Mouse (Mus musculus) kidney, embryonic 16.5 days (tissue): ENCODE measurements around the gene Ltbr. TPM values are rescaled to one million over a fixed set of nuclear protein-coding genes. Genes with fewer than 3 reads are reported as not detected.

Source experiments
- ATAC-seq: fragments of 200-750 bp; cut with Nextera tagmentation; 2 replicates; pipeline ENCODE4 v1.8.0; 2017; ENCODE audit warnings: moderate TSS enrichment; ENCODE audit not compliant: low FRiP score, low TSS enrichment
- H3K27ac ChIP-seq: fragments of 300-500 bp; sonication (generic); 2 replicates; pipeline ENCODE4 v1.5.1; 2014; ENCODE audit warnings: low read length
- H3K27me3 ChIP-seq: fragments of 300-500 bp; sonication (generic); 2 replicates; pipeline ENCODE4 v1.6.1; 2014; ENCODE audit warnings: low read length, control low read depth, mixed read lengths; ENCODE audit not compliant: insufficient read depth
- H3K36me3 ChIP-seq: fragments of 300-500 bp; sonication (generic); 2 replicates; pipeline ENCODE4 v1.6.1; 2014; ENCODE audit warnings: low read length, control low read depth, mixed read lengths; ENCODE audit not compliant: insufficient read depth
- H3K4me1 ChIP-seq: fragments of 300-500 bp; sonication (generic); 2 replicates; pipeline ENCODE4 v1.6.1; 2014; ENCODE audit warnings: low read length, control low read depth, mixed read lengths; ENCODE audit not compliant: insufficient read depth
- H3K4me2 ChIP-seq: fragments of 300-500 bp; sonication (generic); replicated peaks from 2 replicates; pipeline ENCODE4 v1.6.1; 2014; ENCODE audit warnings: low read depth, low read length
- H3K4me3 ChIP-seq: fragments of 300-500 bp; sonication (generic); 2 replicates; pipeline ENCODE4 v1.5.1; 2014; ENCODE audit warnings: mild to moderate bottlenecking, low read length
- H3K9ac ChIP-seq: fragments of 300-500 bp; sonication (generic); replicated peaks from 2 replicates; pipeline ENCODE4 v1.6.1; 2014; ENCODE audit warnings: low read length
- H3K9me3 ChIP-seq: fragments of 300-500 bp; sonication (generic); 2 replicates; pipeline ENCODE4 v1.6.1; 2016; ENCODE audit warnings: low read length, control low read depth
- WGBS: fragments of 180-500 bp; shearing (Covaris S2); extraction: QIAGEN DNeasy Blood & Tissue Kit; methylation state at CpG from one replicate; pipeline ENCODE4 v1.1.7; 2014; 5-methylcytosine and 5-hydroxymethylcytosine counted together
- polyA plus RNA-seq: library from polyadenylated mRNA; unstranded; fragments of >200 nt; fragmentation: Nextera tagmentation; extraction: Ambion mirVana; gene quantifications from 2 replicates; pipeline ENCODE4 v1.2.1, GENCODE M21; 2015

The Ltbr gene
- polyA plus RNA-seq, 1 experiment from 2014 or later = 73.7 TPM

DNA sequence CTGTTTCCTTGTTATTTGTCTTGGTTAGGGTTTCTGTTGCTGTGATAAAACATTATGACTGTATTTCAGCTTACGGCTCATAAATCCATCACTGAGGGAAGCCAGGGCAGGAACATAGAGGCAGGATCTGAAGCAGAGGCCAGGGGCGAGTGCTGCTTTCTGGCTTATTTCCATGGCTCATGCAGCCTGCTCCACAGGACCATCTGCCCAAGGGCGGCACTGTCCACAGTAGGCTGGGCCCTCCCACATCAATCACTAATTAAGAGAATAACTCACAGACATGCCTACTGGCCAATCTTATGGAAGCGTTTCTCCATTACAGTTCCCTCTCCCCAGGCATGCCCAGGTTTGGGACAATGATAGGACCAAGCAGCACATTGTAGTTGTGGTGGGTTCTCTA, 10.4 kb downstream of the Ltbr start:
- H3K9me3 ChIP-seq = no peaks in the 10 kb centered on the region
- no peak overlapping the region for H3K9ac ChIP-seq
- peaks cover 18% of the 10 kb centered on the region for H3K36me3 ChIP-seq
- peak; percentile 60; the same call in 1 of the 2 replicates for ATAC-seq
- H3K27ac ChIP-seq = 0 out of 2 replicates have a peak overlapping the region, but pooled peaks have one; percentile 12
- WGBS = 48% methylated on average over 4 of the region's 4 CpGs
- H3K4me1 ChIP-seq = peaks cover 10% of the 10 kb centered on the region
- no peak overlapping the region for H3K4me2 ChIP-seq
- H3K27me3 ChIP-seq = no peaks in the 10 kb centered on the region
- no peak overlapping the region for H3K4me3 ChIP-seq

DNA sequence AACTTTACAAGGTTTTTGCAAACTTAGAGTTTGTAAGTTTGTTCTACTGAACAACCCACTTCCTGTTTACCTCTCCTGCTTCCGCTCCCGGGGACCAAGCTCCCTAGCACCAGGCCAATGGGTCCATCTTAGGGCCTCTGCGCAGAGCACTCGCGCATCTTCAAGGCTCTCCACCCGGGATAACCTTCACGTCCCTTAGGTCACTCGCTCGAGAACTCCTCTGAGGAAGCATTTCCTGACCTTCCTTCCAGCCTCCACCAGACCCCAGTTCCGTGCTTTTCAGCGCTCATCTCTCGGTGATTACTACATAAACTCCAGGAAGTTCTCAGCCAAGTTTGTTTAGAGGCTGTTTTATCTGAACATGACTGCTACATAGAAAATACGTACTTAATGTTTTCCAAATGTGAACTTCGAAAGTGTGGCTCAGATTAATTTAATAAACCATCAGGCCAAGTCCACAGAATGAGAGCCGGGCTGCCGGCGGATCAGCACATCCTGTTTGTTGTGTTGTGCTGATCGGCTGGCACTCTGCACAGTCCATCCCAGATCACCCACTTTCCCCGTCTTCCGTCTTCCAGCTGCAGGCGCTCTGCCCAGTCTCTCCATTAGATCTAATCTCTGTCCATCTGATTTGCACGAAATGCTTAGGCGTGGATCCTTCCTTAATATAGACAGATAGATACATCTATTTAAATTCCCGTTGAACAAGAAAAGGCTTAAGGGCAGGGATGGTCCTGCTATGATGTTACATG, 11.3 kb downstream of the Ltbr start:
- peaks cover 15% of the 10 kb centered on the region for H3K36me3 ChIP-seq
- H3K4me1 ChIP-seq = peaks cover 10% of the 10 kb centered on the region
- ATAC-seq = no peak
- H3K4me3 ChIP-seq = no peak overlapping the region
- H3K4me2 ChIP-seq = no peak overlapping the region
- H3K9me3 ChIP-seq = no peaks in the 10 kb centered on the region
- peak overlapping the region; percentile 50; the same call in 1 of the 2 replicates for H3K27ac ChIP-seq
- H3K9ac ChIP-seq = no peak overlapping the region
- WGBS = 71% methylated on average over 24 of the region's 24 CpGs
- no peaks in the 10 kb centered on the region for H3K27me3 ChIP-seq

DNA sequence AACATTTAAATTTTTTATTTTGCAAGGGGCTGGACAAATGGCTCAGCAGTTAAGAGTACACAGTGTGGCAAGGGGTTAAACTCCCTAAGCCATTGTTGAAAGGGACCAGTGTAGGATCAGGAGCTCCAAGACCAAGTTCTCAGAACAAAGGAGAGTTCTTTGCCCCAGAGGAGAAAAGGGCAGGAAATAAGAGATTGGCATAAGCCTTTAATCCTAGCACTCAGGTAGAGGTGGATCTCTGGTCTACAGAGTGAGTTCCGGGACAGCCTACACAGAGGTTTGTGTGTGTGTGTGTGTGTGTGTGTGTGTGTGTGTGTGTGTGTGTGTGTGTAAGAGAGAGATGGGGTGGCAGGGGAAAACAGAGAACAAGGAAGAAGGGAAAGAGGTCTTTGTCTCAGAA, 12.7 kb downstream of the Ltbr start:
- Histone ChIP-seq H3K4me1 (peaks cover 10% of the 10 kb centered on the region), H3K27ac (no peak overlapping the region), H3K4me2 (no peak overlapping the region), H3K27me3 (no peaks in the 10 kb centered on the region), H3K4me3 (no peak overlapping the region), H3K9me3 (no peaks in the 10 kb centered on the region), H3K36me3 (peaks cover 1% of the 10 kb centered on the region; the same call in 1 of the 2 replicates), H3K9ac (no peak overlapping the region)
- ATAC-seq = no peak
- 80% methylated on average over 1 of the region's 1 CpGs for WGBS

DNA sequence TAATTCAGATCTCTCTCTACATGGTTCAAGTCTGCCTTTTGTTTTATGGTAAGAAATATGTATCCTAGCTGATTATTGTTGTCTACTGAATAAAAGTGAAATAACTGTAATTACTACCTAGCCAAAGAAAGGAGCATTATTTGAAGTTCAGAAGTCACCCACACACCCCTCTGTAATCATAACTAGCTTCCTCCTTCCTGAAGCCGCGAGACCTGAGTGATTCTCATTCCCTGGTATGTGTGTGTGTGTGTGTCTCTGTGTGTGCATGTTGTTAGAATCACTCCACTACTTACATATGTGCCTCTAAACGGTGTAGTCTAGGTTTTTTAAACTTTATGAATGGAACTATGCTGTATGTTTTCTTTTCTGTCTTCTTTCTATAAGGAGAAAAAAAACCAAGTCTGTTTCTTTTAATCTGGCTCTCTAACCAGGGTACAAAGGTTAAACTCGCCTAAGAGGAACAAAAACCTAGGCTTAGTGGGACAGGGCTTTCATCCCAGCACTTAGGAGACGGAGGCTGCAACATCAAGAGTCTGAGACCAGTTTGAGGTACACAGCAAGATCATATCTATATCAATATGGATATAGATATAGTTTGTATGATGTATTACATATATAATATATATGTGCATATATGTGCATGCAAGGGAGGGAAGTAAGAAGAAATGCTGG, 16.4 kb downstream of the Ltbr start:
- no peak overlapping the region for H3K9ac ChIP-seq
- no peak overlapping the region for H3K4me3 ChIP-seq
- 64% methylated on average over 5 of the region's 5 CpGs for WGBS
- H3K4me1 ChIP-seq = no peaks in the 10 kb centered on the region
- H3K27ac ChIP-seq = no peak overlapping the region
- H3K27me3 ChIP-seq = no peaks in the 10 kb centered on the region
- ATAC-seq = no peak
- no peaks in the 10 kb centered on the region for H3K36me3 ChIP-seq
- no peaks in the 10 kb centered on the region for H3K9me3 ChIP-seq
- H3K4me2 ChIP-seq = no peak overlapping the region

DNA sequence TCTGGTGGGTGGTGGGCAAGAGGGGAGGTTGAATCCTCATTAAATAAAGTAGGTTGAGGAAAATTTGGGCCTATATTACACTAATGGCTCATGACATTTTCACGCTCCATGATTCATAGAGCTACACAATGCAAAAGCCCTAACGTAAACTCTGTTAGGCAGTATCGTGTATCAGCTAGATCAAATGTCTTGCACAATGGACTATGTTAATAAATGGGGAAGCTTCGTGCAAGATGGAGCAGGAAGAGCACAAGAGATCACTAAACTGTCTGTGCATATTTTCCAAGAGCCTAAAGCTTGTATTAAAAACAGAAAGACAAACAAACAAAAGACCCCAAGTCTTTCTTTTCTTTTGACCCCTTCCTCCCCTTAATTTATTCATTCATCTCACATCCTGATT, 19.6 kb downstream of the Ltbr start:
- Histone ChIP-seq H3K27ac (no peak overlapping the region), H3K9ac (no peak overlapping the region)
- 48% methylated on average over 4 of the region's 4 CpGs for WGBS

DNA sequence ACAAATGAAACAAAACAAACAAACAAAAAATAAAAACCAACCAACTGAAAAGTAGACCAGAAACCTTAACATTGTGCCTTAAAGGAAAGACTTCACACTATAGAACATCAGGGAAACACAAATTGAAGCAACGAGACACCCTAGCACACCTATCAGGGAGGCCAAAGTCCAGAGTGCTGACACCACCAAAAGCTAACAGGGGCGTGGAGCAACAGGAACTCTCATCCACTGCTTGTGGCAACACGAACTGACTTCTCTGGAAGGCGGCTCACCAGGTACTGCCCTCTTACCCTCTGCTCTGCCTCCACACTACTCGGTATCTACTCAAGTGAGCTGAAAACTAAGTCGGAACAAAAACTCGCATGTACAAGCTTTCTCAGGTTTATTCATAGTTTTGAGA, 21.4 kb downstream of the Ltbr start:
- H3K4me1 ChIP-seq = no peaks in the 10 kb centered on the region
- no peak overlapping the region for H3K9ac ChIP-seq
- no peaks in the 10 kb centered on the region for H3K36me3 ChIP-seq
- H3K27ac ChIP-seq = no peak overlapping the region
- no peak overlapping the region for H3K4me2 ChIP-seq
- no peak overlapping the region for H3K4me3 ChIP-seq
- WGBS = 92% methylated on average over 7 of the region's 7 CpGs
- H3K9me3 ChIP-seq = no peaks in the 10 kb centered on the region
- H3K27me3 ChIP-seq = no peaks in the 10 kb centered on the region
- ATAC-seq = no peak

More for the DNA sequence above, 19.6 kb downstream of the Ltbr start:
- H3K9me3 ChIP-seq = no peaks in the 10 kb centered on the region
- no peaks in the 10 kb centered on the region for H3K27me3 ChIP-seq
- no peaks in the 10 kb centered on the region for H3K4me1 ChIP-seq
- H3K36me3 ChIP-seq = no peaks in the 10 kb centered on the region
- H3K4me2 ChIP-seq = no peak overlapping the region
- no peak for ATAC-seq
- no peak overlapping the region for H3K4me3 ChIP-seq

DNA sequence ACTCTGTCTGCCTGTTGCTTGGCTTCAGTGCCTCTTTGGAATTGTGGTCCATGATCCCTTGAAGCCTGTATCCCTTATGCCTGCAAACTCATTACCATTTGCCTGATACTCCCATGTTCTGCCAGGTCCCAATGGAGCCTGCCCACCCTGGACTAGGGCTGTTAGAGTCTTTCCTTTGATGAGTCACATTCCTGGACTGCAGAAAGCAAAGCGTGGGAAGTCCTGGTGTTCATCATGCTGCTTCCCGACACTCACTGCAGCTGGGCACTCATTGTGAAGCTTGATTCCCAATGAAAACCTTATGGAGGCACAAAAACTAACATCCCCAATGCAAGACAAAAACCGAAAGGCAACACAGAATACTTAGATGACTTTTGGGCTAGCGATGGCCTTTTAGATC, 22.4 kb downstream of the Ltbr start:
- Histone ChIP-seq H3K9me3 (no peaks in the 10 kb centered on the region), H3K4me1 (no peaks in the 10 kb centered on the region), H3K36me3 (no peaks in the 10 kb centered on the region), H3K9ac (no peak overlapping the region), H3K4me3 (no peak overlapping the region), H3K27ac (no peak overlapping the region), H3K27me3 (no peaks in the 10 kb centered on the region), H3K4me2 (no peak overlapping the region)
- 79% methylated on average over 4 of the region's 4 CpGs for whole genome bisulfite sequencing
- no peak for ATAC-seq

DNA sequence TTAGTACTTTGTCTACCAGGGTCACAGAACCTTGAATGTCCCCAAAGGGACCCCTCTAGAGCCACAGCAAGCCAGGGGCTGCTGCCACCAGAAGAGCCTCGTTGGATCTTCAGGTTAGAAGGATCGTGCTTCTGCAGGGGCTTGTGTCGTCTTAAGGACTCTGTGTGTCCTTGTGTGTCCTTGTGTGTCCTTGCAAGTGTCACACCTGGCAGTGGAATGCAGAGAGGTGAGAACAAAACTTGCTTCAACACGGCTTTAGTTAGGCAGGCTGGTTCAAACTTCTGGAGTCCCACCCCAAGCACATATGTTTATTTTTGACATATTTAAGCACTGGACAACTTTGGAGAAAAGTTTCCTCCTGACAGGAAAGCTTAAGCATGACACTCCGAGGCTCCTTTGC, 25.0 kb downstream of the Ltbr start:
- H3K4me2 ChIP-seq = no peak overlapping the region
- WGBS = 75% methylated on average over 5 of the region's 5 CpGs
- no peak for ATAC-seq
- no peak overlapping the region for H3K4me3 ChIP-seq
- no peaks in the 10 kb centered on the region for H3K9me3 ChIP-seq
- 0 out of 2 replicates have a peak, but pooled peaks cover 3% of the 10 kb centered on the region for H3K4me1 ChIP-seq
- no peak overlapping the region for H3K27ac ChIP-seq
- no peak overlapping the region for H3K9ac ChIP-seq
- no peaks in the 10 kb centered on the region for H3K36me3 ChIP-seq
- no peaks in the 10 kb centered on the region for H3K27me3 ChIP-seq

DNA sequence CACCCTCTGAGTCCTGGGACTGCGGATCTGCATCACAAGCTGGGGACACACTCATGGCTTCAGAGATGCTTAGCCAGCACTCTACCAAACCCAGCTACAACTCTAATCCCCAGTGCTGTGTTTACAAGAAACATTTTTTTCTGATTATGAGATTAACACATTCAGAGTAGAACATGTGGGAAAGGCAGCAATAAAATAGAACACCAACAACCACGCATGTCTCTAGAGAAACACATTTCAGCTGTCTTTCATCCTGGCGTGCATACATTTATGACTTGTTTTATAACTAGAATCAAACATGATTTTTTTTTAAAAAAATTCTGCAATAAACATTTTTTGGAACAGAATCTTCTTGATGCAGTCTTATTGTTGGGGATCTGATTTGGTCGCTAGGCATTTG, 26.7 kb downstream of the Ltbr start:
- ATAC-seq = no peak
- H3K27me3 ChIP-seq = no peaks in the 10 kb centered on the region
- 75% methylated on average over 4 of the region's 4 CpGs for WGBS
- H3K9ac ChIP-seq = no peak overlapping the region
- H3K9me3 ChIP-seq = no peaks in the 10 kb centered on the region
- H3K36me3 ChIP-seq = no peaks in the 10 kb centered on the region
- 0 out of 2 replicates have a peak, but pooled peaks cover 3% of the 10 kb centered on the region for H3K4me1 ChIP-seq
- no peak overlapping the region for H3K4me3 ChIP-seq
- H3K27ac ChIP-seq = no peak overlapping the region
- H3K4me2 ChIP-seq = no peak overlapping the region

DNA sequence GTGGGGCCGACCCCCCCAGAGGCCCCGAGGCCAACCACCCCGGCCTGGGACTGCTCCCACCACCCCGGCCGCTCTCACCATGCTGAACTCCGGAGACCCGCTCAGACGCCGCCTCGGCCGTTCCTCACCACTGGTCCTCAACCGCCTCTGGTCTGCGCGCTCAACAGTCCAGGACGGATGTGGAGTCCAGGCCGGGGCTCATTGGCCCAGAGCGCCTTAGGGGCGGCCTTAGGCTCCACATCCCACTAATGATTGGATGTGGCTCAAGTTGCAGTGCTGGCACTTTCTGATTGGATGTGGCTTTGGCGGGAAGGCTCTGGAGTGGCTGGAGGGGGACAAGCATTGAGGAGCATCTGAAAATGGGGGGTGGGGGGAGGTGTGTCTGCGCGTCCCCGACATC, 27.8 kb downstream of the Ltbr start, which contains the start of gene Tuba3a:
Gene Tuba3a (minus strand): TSS at position 153 of the 400 bp plus-strand sequence.
- Histone ChIP-seq H3K27ac (no peak within 1 kb of the TSS), H3K4me1 (0 out of 2 replicates have a peak, but pooled peaks cover 3% of the 10 kb centered on the region), H3K4me2 (no peak within 1 kb of the TSS), H3K27me3 (no peaks in the 10 kb centered on the region), H3K36me3 (no peaks in the 10 kb centered on the region), H3K9ac (no peak within 1 kb of the TSS), H3K9me3 (no peaks in the 10 kb centered on the region), H3K4me3 (no peak within 1 kb of the TSS)
- ATAC-seq = peak; percentile 59; the same call in 1 of the 2 replicates
- 92% methylated on average over 22 of the region's 22 CpGs for WGBS
